Mouse (Mus musculus) cerebellum, adult (tissue): ENCODE data around the gene Slc43a1.

Source experiments
- ATAC-seq: cut with Nextera tagmentation; 2 replicates; pipeline ENCODE4 v1.9.2; 2017; ENCODE audit warnings: mild to moderate bottlenecking, moderate library complexity, mixed read lengths; ENCODE audit not compliant: insufficient number of reproducible peaks, low FRiP score, low TSS enrichment

The Slc43a1 gene

DNA sequence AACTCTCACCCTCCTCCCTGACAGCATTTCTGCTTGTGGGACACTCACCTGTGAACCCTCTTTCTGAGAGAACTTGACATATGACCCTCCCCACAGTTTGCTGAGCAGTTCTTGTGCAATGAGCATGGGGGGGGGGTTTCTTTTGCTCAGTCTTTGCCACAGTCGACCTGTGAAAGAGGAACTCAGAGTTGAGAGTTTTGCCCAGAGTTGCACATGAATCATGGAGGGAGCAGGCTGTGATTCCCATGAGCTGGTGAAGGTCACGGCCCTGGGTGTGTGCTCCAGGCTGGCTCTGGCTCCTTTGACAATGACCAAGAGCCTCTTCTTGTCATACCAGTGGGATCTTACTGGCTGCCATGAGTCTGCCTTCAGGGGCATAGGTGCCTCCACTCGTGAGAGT lies 23.6 kb downstream of the Slc43a1 start:
- ATAC-seq: no peak

- no peak for ATAC-seq
Measured at GRCm38 (mm10) chr2:84865616-84866571, 27.2 kb downstream of the Slc43a1 start.

- ATAC-seq: no peak
Measured at GRCm38 (mm10) chr2:84868521-84868943, 29.9 kb downstream of the Slc43a1 start.

GRCm38 (mm10) chr2:84868977-84869376 lies 30.3 kb downstream of the Slc43a1 start:
- ATAC-seq: no peak

DNA sequence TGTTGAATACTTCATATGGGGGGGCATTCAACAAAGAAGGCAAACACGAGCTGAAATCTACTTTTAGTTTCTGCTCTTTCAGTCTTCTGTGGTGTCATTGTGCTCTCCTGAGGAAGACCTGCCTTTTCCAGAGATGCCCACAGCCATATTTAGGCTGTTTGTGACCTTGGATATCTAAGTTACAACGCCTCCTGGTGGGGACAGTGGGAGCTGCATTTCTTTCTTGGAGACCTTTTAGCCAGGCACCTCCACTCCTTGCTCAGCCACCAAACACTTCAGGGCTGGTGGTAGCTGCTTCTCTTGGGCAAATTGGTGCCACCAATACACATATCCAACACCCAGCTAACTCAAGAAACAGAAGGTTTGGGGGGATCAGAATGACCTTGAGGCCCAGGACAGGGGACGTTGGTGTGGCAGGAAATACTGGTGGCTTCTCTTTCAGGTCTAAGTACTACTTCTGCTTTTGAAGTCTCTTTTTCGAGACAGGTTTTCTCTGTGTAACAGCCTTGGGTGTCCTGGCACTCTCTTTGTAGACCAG lies 32.0 kb downstream of the Slc43a1 start:
- ATAC-seq: no peak

DNA sequence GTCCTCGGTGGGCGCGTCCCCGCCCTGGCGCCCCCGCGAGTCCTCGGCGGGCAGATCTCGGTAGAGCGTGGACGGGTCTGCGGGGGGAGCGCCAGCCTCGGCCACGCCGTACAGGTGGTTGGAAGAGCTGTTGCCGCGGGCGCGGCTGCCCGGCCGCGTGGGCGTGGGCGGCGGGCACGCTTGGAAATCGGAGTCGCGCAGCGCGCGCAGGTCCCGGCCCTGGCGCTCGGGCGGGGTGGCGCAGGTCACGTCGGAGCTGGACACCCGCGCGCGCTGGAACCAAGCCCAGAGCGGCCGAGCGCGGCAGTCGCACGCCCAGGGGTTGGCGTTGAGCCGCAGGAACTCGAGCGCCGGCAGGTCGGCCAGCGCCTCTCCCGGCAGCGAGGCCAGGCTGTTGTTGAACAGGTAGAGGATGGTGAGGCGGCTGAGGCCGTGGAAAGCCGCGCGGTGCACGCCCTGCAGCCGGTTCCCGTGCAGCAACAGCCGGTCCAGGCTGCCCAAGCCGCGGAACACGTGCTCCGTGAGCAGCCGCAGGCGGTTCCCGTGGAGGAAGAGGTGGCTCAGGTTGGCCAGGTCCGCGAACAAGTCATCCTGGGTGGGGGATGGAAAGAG lies 33.6 kb downstream of the Slc43a1 start:
- ATAC-seq: no peak

DNA sequence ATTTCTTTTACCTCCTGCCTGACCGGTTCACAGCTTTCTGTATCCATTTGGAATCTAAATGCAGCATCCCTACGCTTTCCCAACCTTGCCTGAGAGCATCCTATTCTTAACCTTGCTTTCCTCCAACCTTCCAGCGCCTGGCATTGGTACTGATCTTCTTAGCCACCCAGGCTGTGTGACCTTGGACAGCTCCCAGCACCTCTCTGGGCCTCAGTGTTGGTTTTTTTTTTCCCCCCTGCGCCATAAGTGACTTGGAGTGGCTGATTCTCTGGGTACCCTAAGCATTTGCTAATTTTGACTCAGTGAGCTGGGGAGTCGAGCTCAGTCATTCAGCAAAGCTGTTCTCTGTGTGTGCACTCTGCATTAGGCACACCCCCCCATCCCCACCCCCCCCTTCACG lies 37.2 kb downstream of the Slc43a1 start:
- no peak for ATAC-seq

DNA sequence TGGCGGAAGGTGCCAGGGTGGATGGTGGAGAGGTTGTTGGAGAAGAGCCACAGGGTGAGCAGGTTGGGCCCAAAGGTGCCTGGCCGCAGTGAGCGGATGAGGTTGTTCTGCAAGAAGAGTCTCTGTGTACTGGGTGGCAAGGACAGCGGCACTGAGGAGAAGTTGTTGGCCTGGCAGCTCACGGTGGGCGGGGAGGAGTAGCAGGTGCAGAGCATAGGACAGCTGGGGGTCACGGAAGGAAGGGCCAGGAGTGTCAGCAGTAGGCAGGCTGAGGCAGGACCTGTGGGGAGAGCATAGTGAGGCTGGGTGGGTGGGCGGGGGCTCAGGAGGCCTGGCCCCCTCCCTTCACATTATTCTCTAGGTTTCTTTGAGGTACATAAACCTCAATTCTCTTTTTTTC lies 41.9 kb downstream of the Slc43a1 start:
- no peak for ATAC-seq

DNA sequence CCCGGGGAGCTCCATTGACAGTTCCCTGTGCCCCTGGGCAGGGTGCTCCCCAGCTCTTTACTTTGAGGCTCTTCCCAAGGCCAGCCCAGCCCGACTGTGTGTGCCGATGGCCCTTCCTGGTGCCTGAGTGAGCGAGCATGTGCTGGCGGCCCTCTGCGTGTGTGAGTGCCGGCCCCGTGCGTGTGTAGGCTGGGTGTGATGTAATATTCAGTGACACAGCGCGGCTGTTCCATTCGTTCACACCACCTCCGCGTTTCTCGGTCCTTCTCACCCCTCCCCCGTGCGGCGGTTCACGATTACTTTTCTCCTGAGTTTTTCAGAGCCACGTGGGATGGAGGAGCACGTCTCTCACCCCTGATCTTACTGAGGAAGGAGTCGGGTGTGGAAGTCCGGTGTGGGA lies 44.0 kb downstream of the Slc43a1 start:
- no peak for ATAC-seq

GRCm38 (mm10) chr2:84883084-84883483 lies 44.4 kb downstream of the Slc43a1 start:
- ATAC-seq: no peak

DNA sequence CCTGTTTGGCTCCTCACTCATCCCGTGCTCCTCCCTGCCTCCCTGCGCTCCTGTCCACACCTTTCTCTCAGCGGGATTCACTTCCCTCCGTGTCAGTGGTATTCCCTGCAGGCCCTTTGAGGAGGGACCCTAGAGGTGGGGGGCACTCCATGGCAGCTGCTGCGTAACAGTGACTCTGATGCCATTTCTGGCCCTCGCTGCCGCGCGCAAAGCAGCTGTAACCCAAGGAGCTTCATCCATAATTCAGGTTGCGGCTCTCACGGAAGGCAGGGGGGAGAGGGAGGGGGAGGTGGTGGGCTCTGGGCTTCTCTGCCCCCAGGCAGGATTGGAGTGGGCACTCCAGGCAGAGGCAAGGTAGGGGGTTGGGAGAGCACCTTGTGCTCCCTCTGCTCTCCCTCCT lies 44.9 kb downstream of the Slc43a1 start:
- no peak for ATAC-seq

DNA sequence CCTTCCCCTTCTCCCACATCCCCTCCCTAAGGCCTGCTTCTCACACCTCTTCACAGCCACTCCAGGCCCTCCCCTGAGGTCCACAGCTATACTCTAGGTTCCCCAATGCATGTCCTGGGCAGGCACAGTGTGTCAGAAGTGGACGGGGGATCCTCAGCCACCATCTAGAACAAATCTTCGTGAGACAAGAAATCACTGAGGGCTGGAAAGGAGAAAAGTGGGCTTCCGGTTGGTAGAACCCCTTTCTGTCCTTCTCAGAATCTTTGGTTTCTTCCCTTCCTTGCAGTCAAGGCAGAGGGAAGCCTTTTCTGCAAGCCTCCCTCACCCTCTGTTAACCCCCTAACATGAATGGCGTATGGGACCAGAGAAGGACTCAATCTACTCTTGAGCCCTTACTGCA lies 45.3 kb downstream of the Slc43a1 start:
- ATAC-seq: no peak

- no peak for ATAC-seq
Measured at GRCm38 (mm10) chr2:84884611-84885010, 46.0 kb downstream of the Slc43a1 start.

- no peak for ATAC-seq
Measured at GRCm38 (mm10) chr2:84885084-84886055, 46.7 kb downstream of the Slc43a1 start.

DNA sequence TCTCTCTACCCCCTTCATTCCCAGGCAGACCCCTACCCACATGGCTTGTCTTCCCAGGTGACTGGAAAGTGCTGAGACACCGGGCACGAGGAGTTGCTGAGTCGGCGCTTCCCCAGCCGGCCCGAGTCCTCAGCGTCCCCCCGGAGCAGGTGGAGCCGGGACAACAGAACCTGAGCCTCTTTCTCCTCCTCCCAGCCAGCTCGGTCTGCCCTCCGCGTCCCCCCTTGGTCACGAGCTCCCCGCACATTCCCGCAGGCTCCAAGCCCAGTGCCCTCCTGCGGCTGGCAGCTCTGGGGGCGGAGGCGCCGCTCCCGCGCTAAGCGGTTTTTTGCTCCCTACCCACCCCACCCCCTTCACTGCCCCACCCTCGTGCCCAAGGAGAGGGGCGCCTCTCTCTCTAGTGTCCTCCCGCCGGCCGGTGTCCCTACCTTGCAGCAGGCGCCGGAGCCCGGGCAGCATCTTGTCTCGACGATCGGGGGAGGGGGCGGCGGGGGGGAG lies 47.6 kb downstream of the Slc43a1 start, which contains the start of gene Rtn4rl2:
Rtn4rl2 (minus strand) TSS at position 477 of the 498 bp plus-strand sequence.
- ATAC-seq: no peak

DNA sequence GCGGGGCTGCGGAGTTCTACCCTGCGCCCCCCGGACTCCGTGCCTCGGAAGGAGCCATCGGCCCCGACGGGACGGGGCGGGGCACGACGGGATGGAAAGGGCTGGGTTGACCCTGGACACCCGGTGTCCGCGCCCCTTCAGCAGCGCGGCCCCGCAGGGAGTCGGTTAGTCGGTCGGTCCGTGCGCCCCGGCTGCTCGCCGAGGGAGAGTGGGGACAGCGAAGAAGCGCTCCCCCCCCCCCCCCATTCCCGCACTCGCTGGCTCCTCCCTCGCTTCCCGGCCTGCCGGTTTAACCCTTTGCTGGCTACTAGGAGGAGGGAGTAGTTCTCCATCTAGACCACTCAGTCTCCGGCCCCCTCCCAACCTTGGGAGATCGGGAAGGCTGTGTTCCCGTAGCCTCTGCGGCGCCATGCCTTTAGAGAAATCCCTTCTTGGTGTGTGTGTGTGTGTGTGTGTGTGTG lies 48.2 kb downstream of the Slc43a1 start:
- no peak for ATAC-seq

DNA sequence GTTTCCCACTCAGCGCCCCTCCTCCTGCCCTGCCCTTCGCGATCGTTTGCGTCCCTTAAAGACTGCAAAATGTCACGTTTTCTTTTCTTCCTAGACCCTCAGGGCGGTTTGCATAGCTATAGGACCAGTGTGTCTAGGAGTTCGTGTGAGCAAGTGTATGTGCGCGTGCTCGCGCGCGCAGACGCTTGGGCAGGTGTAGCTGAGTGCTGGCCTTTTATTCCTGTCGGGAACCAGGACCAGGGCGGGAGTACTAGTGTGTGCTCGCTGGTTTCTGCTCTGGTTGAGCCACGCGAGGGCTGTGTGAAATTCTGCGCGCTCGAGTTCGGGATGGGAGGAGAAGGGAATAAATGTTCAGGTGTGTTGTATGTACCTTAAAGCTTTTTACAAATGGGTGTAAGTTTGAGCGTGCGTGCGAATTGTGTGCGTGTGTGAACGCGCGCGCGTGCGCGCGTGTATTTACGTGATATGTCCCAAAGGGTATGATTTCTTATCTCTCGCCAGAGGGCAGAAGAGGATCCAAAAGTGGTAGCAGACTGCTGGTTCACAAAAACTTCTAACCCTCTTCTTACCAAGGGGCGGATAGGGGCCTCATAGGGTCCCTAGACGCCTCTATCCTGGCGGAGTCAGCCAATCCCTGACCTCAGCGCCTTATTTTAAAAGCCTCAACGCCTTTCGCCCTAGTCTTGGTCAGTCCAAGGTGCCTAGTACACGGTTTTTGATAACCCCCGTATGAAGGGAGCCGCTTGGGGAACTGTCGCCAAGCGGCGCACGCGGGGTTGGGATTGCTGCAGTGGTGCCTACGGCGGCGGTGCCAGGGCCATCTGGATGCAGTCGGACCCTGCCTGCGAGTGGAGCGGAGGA lies 49.0 kb downstream of the Slc43a1 start:
- ATAC-seq: no peak

DNA sequence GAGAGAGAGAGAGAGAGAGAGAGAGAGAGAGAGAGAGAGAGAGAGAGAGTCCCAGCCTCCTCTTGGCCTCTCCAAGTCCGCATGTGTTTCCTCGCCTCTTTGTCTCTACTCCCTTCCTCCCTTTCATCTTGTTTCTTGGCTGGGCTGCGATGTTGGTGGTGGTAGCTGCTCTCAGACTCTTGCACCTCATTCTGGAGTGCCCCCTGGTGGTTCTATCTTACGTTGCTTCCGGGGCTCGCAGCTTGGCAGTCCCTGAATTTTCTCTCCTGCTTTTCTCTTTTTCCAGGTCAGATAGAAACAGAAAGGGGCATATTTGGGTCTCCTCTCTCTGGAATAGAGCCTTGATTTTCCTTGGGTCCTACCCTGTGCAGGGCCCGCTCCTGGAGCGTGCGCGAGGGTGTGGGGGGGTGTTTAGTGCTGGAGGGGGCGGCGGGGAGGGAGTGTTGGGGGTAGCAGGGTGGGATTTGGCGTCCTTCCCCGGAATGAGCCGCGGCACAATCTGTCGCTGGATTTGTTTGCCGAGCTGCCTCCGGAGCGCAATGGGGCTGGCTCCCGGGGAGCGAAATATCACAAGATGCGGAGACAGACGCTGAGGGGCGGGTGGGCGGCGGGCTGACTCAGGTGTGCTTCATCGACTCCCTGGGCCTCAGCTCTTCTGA lies 50.1 kb downstream of the Slc43a1 start:
- ATAC-seq: no peak
